Mouse (Mus musculus) Patski (cell line): ENCODE measurements at regions not wholly inside any gene's neighbourhood (a gene's known extent, or its start where the extent isn't known, plus 50 kb on each side); places are given as distances from the start of the nearest gene placed in this dataset.

ENCODE experiments used
- ATAC-seq: fragments of 100-300 bp; one replicate; pipeline ENCODE4 v1.8.0; 2021
- CTCF ChIA-PET: fragments of 350-600 bp; sonication (Branson Sonifier 250); formaldehyde crosslinking; loops from one replicate; lab custom pipeline; 2022; ENCODE audit warnings: inconsistent platforms; lab: Charles Lee
- POLR2A ChIA-PET: fragments of 350-600 bp; sonication (Branson Sonifier 250); formaldehyde crosslinking; loops from one replicate; lab custom pipeline; 2022; ENCODE audit warnings: antibody characterized with exemption, inconsistent platforms; lab: Charles Lee
- DNase-seq: peaks from one replicate; pipeline ENCODE4 v3.0.0-alpha.2; 2011; ENCODE audit warnings: low read depth, low spot score
- H3K27me3 ChIP-seq: fragments of 371-371 bp; one replicate; pipeline ENCODE4 v1.5.1; 2021
- CTCF ChIP-seq: fragments of 100-300 bp; IDR thresholded peaks from one replicate; pipeline ENCODE4 v1.5.1; 2021
- in situ Hi-C: fragments of 300-500 bp; cut with MboI; formaldehyde crosslinking; loops from 3 replicates; pipeline ENCODE4 v1.11.1; 2018; ENCODE audit warnings: low pct_unique_long_range_greater_than_20kb, mixed read lengths

- no peaks in the 10 kb centered on the region for H3K27me3 ChIP-seq
- ChIA-PET CTCF (no interaction called here), POLR2A (no interaction called here)
- in situ Hi-C loops = no loop called here
- ATAC-seq (peak; percentile 98), DNase-seq (peak; percentile 90)
- TF ChIP-seq CTCF = no peak
These were observed 189.1 kb upstream of the Ptchd4 start for GRCm38 (mm10) chr17:42126488-42127237.

GRCm38 (mm10) chr17:42169391-42170018 is 146.2 kb upstream of the Ptchd4 start:
- TF ChIP-seq CTCF = no peak
- ATAC-seq (no peak), DNase-seq (no peak)
- H3K27me3 ChIP-seq = peaks cover 3% of the 10 kb centered on the region
- in situ Hi-C loops = no loop called here
- POLR2A ChIA-PET = no interaction called here
- CTCF ChIA-PET = no interaction called here

DNA sequence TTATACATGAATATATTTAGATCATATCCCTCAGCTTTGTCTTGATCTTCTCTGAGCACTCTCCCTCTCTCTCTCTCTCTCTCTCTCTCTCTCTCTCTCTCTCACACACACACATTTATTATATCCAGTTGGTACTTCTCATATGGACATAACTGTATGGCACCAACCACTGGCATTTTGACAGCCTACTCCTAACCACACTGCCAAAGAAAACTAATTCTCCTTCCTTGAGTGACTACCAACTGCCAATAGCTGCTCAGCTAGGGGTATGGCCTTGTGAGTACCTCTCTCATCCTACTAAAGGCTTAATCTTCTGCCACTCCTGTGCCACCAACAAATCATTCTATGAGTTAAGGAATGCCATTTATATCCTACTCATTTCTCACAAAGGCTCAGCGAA is 127.2 kb upstream of the Ptchd4 start:
- DNase-seq (no peak), ATAC-seq (no peak)
- in situ Hi-C loops = no loop called here
- ChIA-PET POLR2A (no interaction called here), CTCF (no interaction called here)
- no peak for TF ChIP-seq CTCF
- H3K27me3 ChIP-seq = no peaks in the 10 kb centered on the region

DNA sequence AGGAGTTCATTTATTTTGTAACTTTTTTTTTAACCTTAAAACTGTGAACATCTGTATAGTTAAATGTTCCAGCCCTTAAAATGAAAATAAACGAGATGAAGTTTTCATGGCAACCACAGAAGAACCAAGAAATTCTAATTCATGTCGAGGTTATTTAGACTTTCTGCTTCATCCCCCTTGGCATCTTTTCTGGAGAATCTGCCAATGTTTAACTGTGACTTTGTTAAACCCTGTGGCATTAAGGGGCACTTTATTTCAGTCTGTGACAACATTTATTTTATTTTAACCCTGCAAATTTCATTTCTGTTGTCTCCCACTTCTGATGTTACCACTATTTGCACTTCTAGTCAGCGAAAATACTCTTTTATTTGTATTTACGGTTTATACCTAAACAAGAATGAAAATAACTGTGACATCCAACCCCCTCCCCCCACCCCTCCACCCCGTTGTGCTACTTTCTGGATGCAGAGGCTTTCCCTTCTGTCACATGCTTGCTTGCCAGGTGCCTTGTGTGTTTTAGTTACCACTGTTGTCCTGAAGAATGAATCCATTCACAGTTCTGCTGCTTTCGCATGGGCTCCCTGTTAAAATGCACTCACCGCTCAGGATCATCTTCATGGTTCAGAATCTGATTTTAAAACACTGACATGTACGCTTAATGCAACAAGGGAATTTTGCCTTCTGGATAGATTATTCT is 125.4 kb upstream of the Ptchd4 start:
- CTCF ChIA-PET = interaction anchor here (1.3 kb wide), 1 partner anchor 10 kb away, joined by 7 read pairs; no protein-coding TSS in a partner anchor
- TF ChIP-seq CTCF = no peak
- no peak for ATAC-seq
- H3K27me3 ChIP-seq = no peaks in the 10 kb centered on the region
- DNase-seq = no peak
- POLR2A ChIA-PET = interaction anchor here (0.6 kb wide), 1 partner anchor 1443 kb away, joined by 3 read pairs; no protein-coding TSS in a partner anchor
- in situ Hi-C loops = no loop called here
